Mouse (Mus musculus): ENCODE data around the gene Hs6st1.

DNA sequence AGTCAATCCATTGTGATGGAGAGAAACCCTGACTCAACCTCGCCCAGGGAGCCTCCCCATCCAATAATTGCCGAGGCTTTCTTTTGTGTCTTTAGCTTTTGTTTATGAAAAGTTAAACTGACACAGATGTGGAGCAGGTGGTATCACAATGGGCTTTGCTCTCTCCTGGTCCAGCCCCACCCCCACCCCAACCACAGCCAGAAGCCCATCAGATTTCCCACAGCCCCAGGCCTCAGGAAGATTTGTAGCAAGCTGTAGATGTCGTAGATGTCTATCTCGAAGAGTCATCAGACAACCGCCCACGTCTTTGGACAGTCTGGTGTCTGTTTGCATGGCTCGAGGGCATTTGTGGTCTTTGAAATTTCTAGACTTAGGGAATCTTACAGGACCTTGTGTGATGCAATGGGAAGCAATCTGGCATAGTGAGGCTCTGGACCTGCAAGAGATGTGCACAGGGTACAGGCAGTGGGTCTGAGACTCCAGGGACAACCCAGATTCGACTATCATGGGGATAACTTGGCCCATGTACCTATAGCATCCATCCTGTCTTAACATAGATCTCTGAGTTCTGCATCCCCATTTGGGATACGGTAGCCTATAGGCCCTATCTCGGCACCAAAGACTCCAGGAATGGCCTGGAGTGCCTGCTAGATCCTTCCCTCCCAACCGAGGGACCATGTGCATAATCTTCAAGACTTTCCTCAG lies 6.8 kb upstream of the Hs6st1 start:
- TF ChIP-seq CTCF (IDR thresholded peaks at IDR 0.05; ENCODE audit: low read depth) (no peak), EP300 (IDR thresholded peaks at IDR 0.05; ENCODE audit: low read depth) (no peak)
